Mouse (Mus musculus) small intestine, adult 10 weeks (tissue): ENCODE data around the gene Olfr171. TPM values are rescaled to one million over a fixed set of nuclear protein-coding genes. Genes with fewer than 3 reads are reported as not detected.

Experiments used
- polyA plus RNA-seq: library from polyadenylated mRNA; stranded (reverse); fragments of 350-450 nt; fragmentation: Illumina TruSeq; extraction: RNeasy Lipid Tissue Mini Kit (QIAGEN cat#74804); gene quantifications from one replicate; pipeline ENCODE4 v1.2.3, GENCODE M21; 2014; ENCODE audit warnings: low replicate concordance

Gene Olfr171
- polyA plus RNA-seq = not detected

DNA sequence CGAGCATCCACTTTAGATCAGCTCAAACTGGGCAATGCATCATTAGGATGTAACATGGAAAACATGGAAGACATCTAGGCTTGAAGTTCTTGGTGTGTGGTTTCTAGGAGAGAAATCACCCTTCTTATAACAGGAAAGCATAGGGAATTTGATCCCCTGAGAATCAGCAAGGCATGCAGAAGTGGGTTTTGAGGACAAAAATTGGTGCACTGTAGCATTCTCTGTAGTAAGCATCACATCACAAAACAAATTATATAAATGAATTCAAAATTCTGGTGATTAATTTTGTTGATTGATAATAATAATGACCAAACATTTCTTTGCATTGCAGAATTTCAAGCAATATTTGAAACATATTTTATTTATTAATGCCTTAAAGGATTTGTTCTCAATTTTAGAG lies at the start of gene Olfr171:
TSS of gene Olfr171 (minus strand) at position 101 of the 400 bp plus-strand sequence.

GRCm38 (mm10) chr16:19611782-19612181 lies 17.9 kb downstream of the Olfr171 start, which contains the start of gene Olfr170:
Gene Olfr170 (minus strand): TSS chr16:19611882.

Other genes starting within 250 kb of the Olfr171 start
- gene Olfr165, start 206.8 kb downstream of the Olfr171 start, polyA plus RNA-seq = 61.3 TPM
- gene Olfr166, start 146.2 kb downstream of the Olfr171 start, polyA plus RNA-seq = not detected
- not detected for gene Olfr167, start 107.7 kb downstream of the Olfr171 start, polyA plus RNA-seq
- gene Olfr168, start 94.4 kb downstream of the Olfr171 start, polyA plus RNA-seq = not detected
- not detected for gene Olfr169, start 58.1 kb downstream of the Olfr171 start, polyA plus RNA-seq
- not detected for gene Olfr170, start 18.0 kb downstream of the Olfr171 start, polyA plus RNA-seq
- gene Lamp3, start 76.5 kb upstream of the Olfr171 start, polyA plus RNA-seq = 0.26 TPM
- 5.2 TPM for gene B3gnt5, start 130.3 kb upstream of the Olfr171 start, polyA plus RNA-seq